Mouse (Mus musculus) neural tube, embryonic 13.5 days (tissue): ENCODE data around the gene Nufip2. TPM values are rescaled to one million over a fixed set of nuclear protein-coding genes. Genes with fewer than 3 reads are reported as not detected.
A peak's percentile ranks its signal among the peaks of the same experiment; 100 is the strongest.

Experiments used
- ATAC-seq: fragments of 200-750 bp; cut with Nextera tagmentation; 2 replicates; pipeline ENCODE4 v1.8.0; 2017; ENCODE audit warnings: low read depth, mild to moderate bottlenecking, moderate TSS enrichment, moderate library complexity
- H3K27ac ChIP-seq: fragments of 300-500 bp; sonication (generic); replicated peaks from 2 replicates; pipeline ENCODE4 v1.5.1; 2015; ENCODE audit warnings: moderate library complexity, mild to moderate bottlenecking, inconsistent platforms
- H3K27me3 ChIP-seq: fragments of 300-500 bp; sonication (generic); 2 replicates; pipeline ENCODE4 v1.6.1; 2015; ENCODE audit warnings: mild to moderate bottlenecking, inconsistent platforms
- H3K36me3 ChIP-seq: fragments of 300-500 bp; sonication (generic); 2 replicates; pipeline ENCODE4 v1.6.1; 2015; ENCODE audit warnings: mild to moderate bottlenecking, inconsistent platforms
- H3K4me1 ChIP-seq: fragments of 300-500 bp; sonication (generic); replicated peaks from 2 replicates; pipeline ENCODE4 v1.6.1; 2015; ENCODE audit warnings: inconsistent platforms
- H3K4me2 ChIP-seq: fragments of 300-500 bp; sonication (generic); 2 replicates; pipeline ENCODE4 v1.6.1; 2015; ENCODE audit warnings: inconsistent platforms, mild to moderate bottlenecking, moderate library complexity
- H3K4me3 ChIP-seq: fragments of 300-500 bp; sonication (generic); 2 replicates; pipeline ENCODE4 v1.5.1; 2015; ENCODE audit warnings: mild to moderate bottlenecking, inconsistent platforms
- H3K9ac ChIP-seq: fragments of 300-500 bp; sonication (generic); 2 replicates; pipeline ENCODE4 v1.6.1; 2015; ENCODE audit warnings: moderate library complexity, mild to moderate bottlenecking, inconsistent platforms
- H3K9me3 ChIP-seq: fragments of 300-500 bp; sonication (generic); 2 replicates; pipeline ENCODE4 v1.6.1; 2016; ENCODE audit warnings: inconsistent platforms
- WGBS: fragments of 180-500 bp; shearing (Covaris S2); methylation state at CpG from one replicate; pipeline ENCODE4 v1.1.7; 2015; 5-methylcytosine and 5-hydroxymethylcytosine counted together
- polyA plus RNA-seq: library from polyadenylated mRNA; unstranded; fragments of >200 nt; fragmentation: Nextera tagmentation; extraction: Ambion mirVana; gene quantifications from 2 replicates; pipeline ENCODE4 v1.2.1, GENCODE M21; 2015

Gene Nufip2
- polyA plus RNA-seq, 1 experiment from 2014 or later = 4.0 TPM

- H3K9me3 ChIP-seq = no peaks in the 10 kb centered on the region
- no peak for ATAC-seq
- peaks cover 45% of the 10 kb centered on the region for H3K4me1 ChIP-seq
- no peak overlapping the region for H3K4me3 ChIP-seq
- no peak overlapping the region for H3K9ac ChIP-seq
- WGBS = 91% methylated on average over 17 of the region's 17 CpGs
- no peak overlapping the region for H3K27ac ChIP-seq
- H3K27me3 ChIP-seq = no peaks in the 10 kb centered on the region
- H3K36me3 ChIP-seq = peaks cover 35% of the 10 kb centered on the region
- H3K4me2 ChIP-seq = no peak overlapping the region
Measured at GRCm38 (mm10) chr11:77777937-77778336, 92.0 kb downstream of the Nufip2 start.

- 82% methylated on average over 1 of the region's 1 CpGs for WGBS
- peaks cover 35% of the 10 kb centered on the region for H3K36me3 ChIP-seq
- ATAC-seq = no peak
- H3K4me2 ChIP-seq = no peak overlapping the region
- H3K27me3 ChIP-seq = no peaks in the 10 kb centered on the region
- H3K4me1 ChIP-seq = peaks cover 58% of the 10 kb centered on the region
- no peak overlapping the region for H3K9ac ChIP-seq
- no peak overlapping the region for H3K27ac ChIP-seq
- H3K4me3 ChIP-seq = no peak overlapping the region
- no peaks in the 10 kb centered on the region for H3K9me3 ChIP-seq
Measured at GRCm38 (mm10) chr11:77779240-77779639, 93.3 kb downstream of the Nufip2 start.

- Histone ChIP-seq H3K27me3 (no peaks in the 10 kb centered on the region), H3K4me1 (peaks cover 69% of the 10 kb centered on the region), H3K9ac (no peak overlapping the region), H3K4me2 (no peak overlapping the region), H3K4me3 (no peak overlapping the region), H3K9me3 (no peaks in the 10 kb centered on the region), H3K27ac (no peak overlapping the region), H3K36me3 (peaks cover 35% of the 10 kb centered on the region)
- 63% methylated on average over 7 of the region's 7 CpGs for WGBS
- no peak for ATAC-seq
Measured at GRCm38 (mm10) chr11:77781088-77781487, 95.1 kb downstream of the Nufip2 start.

- Histone ChIP-seq H3K27ac (no peak overlapping the region), H3K4me1 (peaks cover 66% of the 10 kb centered on the region), H3K9ac (no peak overlapping the region), H3K4me2 (no peak overlapping the region), H3K36me3 (peaks cover 32% of the 10 kb centered on the region), H3K4me3 (no peak overlapping the region), H3K9me3 (no peaks in the 10 kb centered on the region), H3K27me3 (no peaks in the 10 kb centered on the region)
- no peak for ATAC-seq
- 87% methylated on average over 7 of the region's 7 CpGs for WGBS
Measured at GRCm38 (mm10) chr11:77782104-77782815, 96.3 kb downstream of the Nufip2 start.

- no peak for ATAC-seq
- H3K4me2 ChIP-seq = no peak overlapping the region
Measured at GRCm38 (mm10) chr11:77783211-77783746, 97.3 kb downstream of the Nufip2 start.

DNA sequence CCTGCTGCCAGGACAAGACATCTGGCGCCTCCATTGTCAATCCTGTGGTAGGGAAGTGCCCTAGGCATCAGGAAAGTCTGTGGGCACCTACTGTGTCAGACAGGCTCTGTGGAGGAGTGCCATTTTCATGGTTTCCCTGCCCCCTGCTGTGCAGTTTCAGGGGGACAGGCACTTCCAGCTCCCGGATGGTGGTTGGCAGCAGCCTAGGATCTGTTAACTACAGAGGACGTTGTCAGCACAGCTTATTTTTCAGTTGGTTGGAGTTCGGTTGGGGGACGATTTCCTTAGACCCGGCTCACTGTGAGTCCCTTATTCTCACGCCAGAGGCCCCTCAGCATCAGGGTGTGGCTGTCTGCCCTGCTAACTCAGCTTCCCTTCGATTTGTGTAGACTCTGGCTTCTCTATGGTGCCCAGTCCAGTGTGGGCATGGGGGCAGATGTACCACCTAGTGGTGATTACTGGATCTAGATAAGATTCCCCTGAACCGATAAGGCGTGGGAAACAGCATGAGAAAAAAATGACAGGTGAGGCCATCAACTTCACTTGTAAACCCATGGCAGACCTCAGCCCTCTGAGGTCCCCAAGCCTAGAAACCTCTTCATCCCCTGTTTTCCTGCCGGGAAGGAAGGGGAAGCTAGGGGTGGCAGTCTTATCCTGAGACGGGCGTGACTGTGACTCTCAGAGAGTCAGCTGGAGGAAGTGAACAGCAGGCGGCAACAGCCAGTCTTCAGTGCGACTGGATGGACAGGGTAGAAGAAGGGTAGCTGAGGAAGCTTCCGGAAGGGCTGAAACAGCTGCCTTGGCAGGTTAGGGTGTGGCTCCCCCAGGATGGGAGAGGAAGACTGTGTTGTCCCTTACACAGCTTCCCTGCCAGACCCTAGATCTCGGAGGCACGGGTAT is 98.0 kb downstream of the Nufip2 start:
- no peaks in the 10 kb centered on the region for H3K27me3 ChIP-seq
- H3K4me2 ChIP-seq = no peak overlapping the region
- H3K36me3 ChIP-seq = peaks cover 14% of the 10 kb centered on the region; the same call in 1 of the 2 replicates
- no peak overlapping the region for H3K9ac ChIP-seq
- ATAC-seq = no peak; the same call in 1 of the 2 replicates
- 48% methylated on average over 18 of the region's 18 CpGs for WGBS
- peaks cover 66% of the 10 kb centered on the region for H3K4me1 ChIP-seq
- H3K4me3 ChIP-seq = no peak overlapping the region
- H3K9me3 ChIP-seq = no peaks in the 10 kb centered on the region
- H3K27ac ChIP-seq = peak overlapping the region; percentile 55

More at GRCm38 (mm10) chr11:77783211-77783746, 97.3 kb downstream of the Nufip2 start:
- Histone ChIP-seq H3K9me3 (no peaks in the 10 kb centered on the region), H3K4me1 (peaks cover 66% of the 10 kb centered on the region), H3K27me3 (no peaks in the 10 kb centered on the region), H3K9ac (0 out of 2 replicates have a peak overlapping the region, but pooled peaks have one; percentile 2), H3K36me3 (peaks cover 21% of the 10 kb centered on the region), H3K4me3 (no peak overlapping the region), H3K27ac (peak overlapping the region; percentile 55)
- WGBS = 57% methylated on average over 10 of the region's 10 CpGs

DNA sequence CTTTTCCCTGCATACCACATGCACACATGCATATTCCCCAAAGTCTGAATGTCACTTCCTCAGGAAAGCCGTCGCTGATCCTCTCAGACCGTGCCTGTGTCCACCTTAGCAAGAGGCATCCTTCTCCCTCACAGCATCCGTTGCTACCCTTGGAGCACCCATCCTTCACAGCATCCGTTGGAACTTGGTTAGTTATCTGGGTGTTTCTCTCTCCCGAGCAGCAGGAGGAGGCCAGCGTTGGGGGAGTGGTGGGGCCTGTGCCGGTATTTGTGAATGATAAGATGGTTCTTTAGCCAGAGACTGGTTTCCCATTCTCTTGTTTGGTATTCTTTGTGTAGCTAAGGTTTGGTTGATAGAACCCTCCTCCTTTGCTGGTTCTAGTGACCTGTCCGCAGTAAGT is 98.9 kb downstream of the Nufip2 start:
- 0 out of 2 replicates have a peak, but pooled peaks cover 8% of the 10 kb centered on the region for H3K36me3 ChIP-seq
- WGBS = 85% methylated on average over 9 of the region's 9 CpGs
- H3K9me3 ChIP-seq = no peaks in the 10 kb centered on the region
- H3K4me1 ChIP-seq = peaks cover 67% of the 10 kb centered on the region
- H3K4me3 ChIP-seq = no peak overlapping the region
- no peak for ATAC-seq
- H3K4me2 ChIP-seq = no peak overlapping the region
- no peak overlapping the region for H3K9ac ChIP-seq
- H3K27me3 ChIP-seq = no peaks in the 10 kb centered on the region
- H3K27ac ChIP-seq = peak overlapping the region; percentile 55

DNA sequence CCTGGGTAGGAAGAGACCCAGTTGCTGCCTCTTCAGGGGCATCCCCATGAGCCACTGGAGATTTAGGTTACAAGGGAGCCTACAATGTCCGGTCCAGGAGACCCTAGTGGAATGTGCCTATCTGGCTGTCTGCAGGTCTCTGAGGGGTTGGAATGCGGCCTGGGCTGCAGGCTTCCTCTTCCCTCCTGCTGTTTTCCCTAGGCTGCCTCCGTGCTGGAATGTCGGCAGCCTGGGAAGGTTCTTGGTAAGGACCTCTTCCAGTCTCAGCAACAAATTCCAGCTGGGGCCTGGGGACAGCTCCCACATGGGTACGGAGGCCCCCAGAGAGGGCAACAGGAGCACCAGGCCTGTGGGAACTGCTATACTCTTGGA is 99.4 kb downstream of the Nufip2 start:
- no peak for ATAC-seq
- no peak overlapping the region for H3K4me3 ChIP-seq
- no peaks in the 10 kb centered on the region for H3K27me3 ChIP-seq
- peak overlapping the region; percentile 18; the same call in 1 of the 2 replicates for H3K9ac ChIP-seq
- H3K36me3 ChIP-seq = 0 out of 2 replicates have a peak, but pooled peaks cover 7% of the 10 kb centered on the region
- H3K27ac ChIP-seq = peak overlapping the region; percentile 55
- WGBS = 18% methylated on average over 5 of the region's 5 CpGs
- no peaks in the 10 kb centered on the region for H3K9me3 ChIP-seq
- H3K4me1 ChIP-seq = peaks cover 70% of the 10 kb centered on the region
- no peak overlapping the region for H3K4me2 ChIP-seq

DNA sequence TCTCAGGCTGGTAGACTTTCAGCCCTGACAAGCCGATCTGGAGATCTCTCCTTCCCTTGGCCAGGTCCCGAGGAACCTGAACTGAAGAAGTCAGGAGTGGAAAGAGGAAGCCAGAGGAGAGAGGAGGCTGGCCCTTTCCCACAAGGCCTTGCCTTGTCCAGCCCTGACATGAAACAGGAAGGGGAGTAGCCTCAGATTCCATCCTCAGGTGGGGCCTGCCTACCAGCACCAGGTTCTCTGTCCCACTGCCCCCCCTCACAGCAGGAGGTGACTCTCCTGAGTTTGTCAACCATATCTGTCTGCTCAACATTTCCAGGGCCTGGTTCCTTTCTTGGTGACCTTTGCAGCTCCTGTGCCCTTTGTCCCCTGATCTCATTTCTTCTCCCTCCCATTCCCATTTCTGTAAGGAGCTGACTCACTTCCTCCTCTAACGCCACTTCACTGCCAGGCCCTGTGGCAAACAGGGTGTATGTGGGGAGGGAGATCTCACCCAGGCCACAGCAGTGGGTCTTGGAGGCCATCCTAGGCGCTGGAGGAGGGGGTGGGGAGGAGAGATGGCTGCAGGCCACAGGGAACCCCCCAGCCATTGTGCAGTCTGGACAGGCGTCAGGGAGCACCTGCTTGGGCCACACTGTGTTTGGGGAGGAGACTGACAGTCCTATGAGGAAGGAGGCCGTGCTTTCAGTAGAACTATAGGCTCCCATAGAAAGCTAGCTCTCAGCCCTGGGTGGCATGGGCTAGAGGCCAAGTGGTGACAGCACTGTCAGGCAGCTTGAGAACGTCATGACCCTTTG is 100.0 kb downstream of the Nufip2 start:
- peak; percentile 34; the same call in 1 of the 2 replicates for ATAC-seq
- H3K4me2 ChIP-seq = no peak overlapping the region
- peak overlapping the region; percentile 18; the same call in 1 of the 2 replicates for H3K9ac ChIP-seq
- H3K9me3 ChIP-seq = no peaks in the 10 kb centered on the region
- no peak overlapping the region for H3K4me3 ChIP-seq
- no peaks in the 10 kb centered on the region for H3K27me3 ChIP-seq
- 0 out of 2 replicates have a peak, but pooled peaks cover 2% of the 10 kb centered on the region for H3K36me3 ChIP-seq
- 53% methylated on average over 7 of the region's 7 CpGs for WGBS
- H3K27ac ChIP-seq = peak overlapping the region; percentile 55
- H3K4me1 ChIP-seq = peaks cover 70% of the 10 kb centered on the region

- Histone ChIP-seq H3K4me1 (peaks cover 74% of the 10 kb centered on the region), H3K9ac (no peak within 1 kb of the TSS)
- 85% methylated on average over 5 of the region's 5 CpGs for WGBS
Measured at GRCm38 (mm10) chr11:77787707-77788106, 101.8 kb downstream of the Nufip2 start, which contains the start of gene Gm10277. TSS of gene Gm10277 (minus strand) at chr11:77787747.

GRCm38 (mm10) chr11:77789512-77789911 is 103.6 kb downstream of the Nufip2 start:
- Histone ChIP-seq H3K27ac (no peak overlapping the region), H3K4me2 (no peak overlapping the region), H3K9me3 (no peaks in the 10 kb centered on the region), H3K4me1 (peaks cover 67% of the 10 kb centered on the region), H3K4me3 (no peak overlapping the region), H3K9ac (no peak overlapping the region), H3K27me3 (no peaks in the 10 kb centered on the region), H3K36me3 (no peaks in the 10 kb centered on the region)
- no peak for ATAC-seq
- 83% methylated on average over 5 of the region's 5 CpGs for WGBS

More at GRCm38 (mm10) chr11:77787707-77788106, 101.8 kb downstream of the Nufip2 start, which contains the start of gene Gm10277:
- H3K4me3 ChIP-seq = no peak within 1 kb of the TSS
- ATAC-seq = no peak
- H3K27me3 ChIP-seq = no peaks in the 10 kb centered on the region
- no peaks in the 10 kb centered on the region for H3K36me3 ChIP-seq
- H3K9me3 ChIP-seq = no peaks in the 10 kb centered on the region
- peak within 1 kb of the TSS; percentile 55; the same call in 1 of the 2 replicates for H3K27ac ChIP-seq
- no peak within 1 kb of the TSS for H3K4me2 ChIP-seq
